Mouse (Mus musculus) MEL (cell line): ENCODE results near the gene Stab2. TPM values are rescaled to one million over a fixed set of nuclear protein-coding genes. Genes with fewer than 3 reads are reported as not detected.
A peak's percentile ranks its signal among the peaks of the same experiment; 100 is the strongest.

Experiments
- DNase-seq: peaks from one replicate; pipeline ENCODE4 v3.0.0; 2011; ENCODE audit warnings: low read depth, low spot score
- H3K27ac ChIP-seq: 2 replicates; pipeline ENCODE4 v1.5.1; 2012; ENCODE audit warnings: low read depth, mild to moderate bottlenecking, control low read depth, low read length, moderate library complexity; ENCODE audit not compliant: control insufficient read depth
- H3K27me3 ChIP-seq, 2 experiments: fragments of 150-350 bp in 1 of 2; sonication (generic) in 1 of 2; 2 replicates each; pipeline ENCODE4 v1.6.1; 2012; ENCODE audit warnings: low read length in 2 of 2, mild to moderate bottlenecking in 2 of 2, improper control_type of control experiment in 1 of 2, moderate library complexity in 1 of 2; ENCODE audit not compliant: insufficient read depth in 2 of 2, control insufficient read depth in 1 of 2
- H3K36me3 ChIP-seq, 2 experiments: 2 replicates each; pipeline ENCODE4 v1.6.1; 2012 to 2014; ENCODE audit warnings: low read length in 2 of 2, improper control_type of control experiment in 1 of 2, inconsistent platforms in 1 of 2, mild to moderate bottlenecking in 1 of 2; ENCODE audit not compliant: insufficient read depth in 2 of 2, control insufficient read depth in 1 of 2
- H3K4me1 ChIP-seq, 2 experiments: fragments of 150-350 bp in 1 of 2; sonication (generic) in 1 of 2; 2 replicates each; pipeline ENCODE4 v1.6.1; 2012; ENCODE audit warnings: low read length in 2 of 2, improper control_type of control experiment in 1 of 2, mild to moderate bottlenecking in 1 of 2; ENCODE audit not compliant: insufficient read depth in 2 of 2, control insufficient read depth in 1 of 2
- H3K4me3 ChIP-seq, 2 experiments: fragments of 150-350 bp in 1 of 2; sonication (generic) in 1 of 2; 2 replicates each; pipeline ENCODE4 v1.5.1; 2012; ENCODE audit warnings: low read depth in 2 of 2, low read length in 2 of 2, mild to moderate bottlenecking in 2 of 2, moderate library complexity in 2 of 2, control low read depth in 1 of 2, improper control_type of control experiment in 1 of 2; ENCODE audit not compliant: control insufficient read depth in 1 of 2, insufficient read depth in 1 of 2
- H3K79me2 ChIP-seq: 2 replicates; pipeline ENCODE4 v1.6.1; 2012; ENCODE audit warnings: mild to moderate bottlenecking, low read length, moderate library complexity; ENCODE audit not compliant: control insufficient read depth, poor library complexity, insufficient read depth
- H3K9ac ChIP-seq: 2 replicates; pipeline ENCODE4 v1.6.1; 2012; ENCODE audit warnings: low read depth, mild to moderate bottlenecking, control low read depth, low read length, moderate library complexity; ENCODE audit not compliant: control insufficient read depth, poor library complexity, severe bottlenecking
- H3K9me3 ChIP-seq: fragments of 150-350 bp; sonication (generic); replicated peaks from 2 replicates; pipeline ENCODE4 v1.6.1; 2012; ENCODE audit warnings: mild to moderate bottlenecking, low read length, improper control_type of control experiment, moderate library complexity; ENCODE audit not compliant: insufficient read depth
- BHLHE40 ChIP-seq: IDR thresholded peaks from 2 replicates; pipeline ENCODE4 v1.6.1; 2012; ENCODE audit warnings: low read depth, mild to moderate bottlenecking, inconsistent platforms, low read length, improper control_type of control experiment, borderline replicate concordance
- CHD1 ChIP-seq: IDR thresholded peaks from 2 replicates; pipeline ENCODE4 v1.6.1; 2012; ENCODE audit warnings: low read depth, mild to moderate bottlenecking, inconsistent platforms, low read length, improper control_type of control experiment
- CHD2 ChIP-seq: IDR thresholded peaks from 2 replicates; pipeline ENCODE4 v1.6.1; 2011; ENCODE audit warnings: low read length, improper control_type of control experiment
- E2F4 ChIP-seq: IDR thresholded peaks from 2 replicates; pipeline ENCODE4 v1.6.1; 2011; ENCODE audit warnings: low read depth, low read length, improper control_type of control experiment, borderline replicate concordance
- ELF1 ChIP-seq: IDR thresholded peaks from 2 replicates; pipeline ENCODE4 v1.6.1; 2014; ENCODE audit warnings: low read depth, mild to moderate bottlenecking, inconsistent platforms, low read length, improper control_type of control experiment, moderate library complexity
- EP300 ChIP-seq, 2 experiments: IDR thresholded peaks; 2 replicates each; pipeline ENCODE4 v1.6.1; 2011; ENCODE audit warnings: improper control_type of control experiment in 2 of 2, low read length in 2 of 2, low read depth in 1 of 2, mild to moderate bottlenecking in 1 of 2
- ETS1 ChIP-seq: IDR thresholded peaks from 2 replicates; pipeline ENCODE4 v1.6.1; 2012; ENCODE audit warnings: low read depth, mild to moderate bottlenecking, inconsistent platforms, low read length, improper control_type of control experiment, moderate library complexity
- GABPA ChIP-seq: IDR thresholded peaks from 2 replicates; pipeline ENCODE4 v1.6.1; 2012; ENCODE audit warnings: low read depth, mild to moderate bottlenecking, inconsistent platforms, low read length, improper control_type of control experiment, moderate library complexity
- GATA1 ChIP-seq: IDR thresholded peaks from 2 replicates; pipeline ENCODE4 v1.6.1; 2011; ENCODE audit warnings: low read depth, low read length, improper control_type of control experiment
- HCFC1 ChIP-seq: IDR thresholded peaks from 2 replicates; pipeline ENCODE4 v1.6.1; 2012; ENCODE audit warnings: low read depth, mild to moderate bottlenecking, inconsistent platforms, low read length, improper control_type of control experiment, moderate library complexity
- JUND ChIP-seq: IDR thresholded peaks from 2 replicates; pipeline ENCODE4 v1.6.1; 2011; ENCODE audit warnings: low read depth, mild to moderate bottlenecking, improper control_type of control experiment, low read length
- KAT2A ChIP-seq: conservative IDR thresholded peaks from 2 replicates; pipeline ENCODE4 v1.6.1; 2012; ENCODE audit warnings: low read depth, low read length, improper control_type of control experiment, inconsistent platforms
- MAFK ChIP-seq: IDR thresholded peaks from 2 replicates; pipeline ENCODE4 v1.6.1; 2011; ENCODE audit warnings: low read depth, mild to moderate bottlenecking, low read length, improper control_type of control experiment, borderline replicate concordance
- MAX ChIP-seq: IDR thresholded peaks from 2 replicates; pipeline ENCODE4 v1.6.1; 2011; ENCODE audit warnings: low read length, improper control_type of control experiment
- MAZ ChIP-seq: IDR thresholded peaks from 2 replicates; pipeline ENCODE4 v1.6.1; 2012; ENCODE audit warnings: low read depth, mild to moderate bottlenecking, inconsistent platforms, low read length, improper control_type of control experiment
- MEF2A ChIP-seq: IDR thresholded peaks from 2 replicates; pipeline ENCODE4 v1.6.1; 2014; ENCODE audit warnings: low read depth, mild to moderate bottlenecking, inconsistent platforms, low read length, improper control_type of control experiment; ENCODE audit not compliant: poor library complexity, insufficient replicate concordance, severe bottlenecking; ENCODE audit errors: extremely low read depth
- MXI1 ChIP-seq: IDR thresholded peaks from 2 replicates; pipeline ENCODE4 v1.6.1; 2011; ENCODE audit warnings: mild to moderate bottlenecking, low read depth, low read length, improper control_type of control experiment
- MYB ChIP-seq: IDR thresholded peaks from 2 replicates; pipeline ENCODE4 v1.6.1; 2011; ENCODE audit warnings: mild to moderate bottlenecking, low read depth, low read length, improper control_type of control experiment
- MYC ChIP-seq: IDR thresholded peaks from 2 replicates; pipeline ENCODE4 v1.6.1; 2011; ENCODE audit warnings: low read depth, mild to moderate bottlenecking, low read length, improper control_type of control experiment, moderate library complexity
- NELFE ChIP-seq: IDR thresholded peaks from 2 replicates; pipeline ENCODE4 v1.6.1; 2011; ENCODE audit warnings: low read depth, low read length, improper control_type of control experiment
- NRF1 ChIP-seq: IDR thresholded peaks from 2 replicates; pipeline ENCODE4 v1.6.1; 2014; ENCODE audit warnings: low read depth, mild to moderate bottlenecking, inconsistent platforms, low read length, improper control_type of control experiment, moderate library complexity; ENCODE audit not compliant: poor library complexity, insufficient read depth, severe bottlenecking
- POLR2A ChIP-seq, 2 experiments: IDR thresholded peaks; 2 replicates each; pipeline ENCODE4 v1.6.1; 2011 to 2012; ENCODE audit warnings: low read length in 2 of 2, mild to moderate bottlenecking in 2 of 2, control low read depth in 1 of 2, improper control_type of control experiment in 1 of 2, low read depth in 1 of 2, moderate library complexity in 1 of 2; ENCODE audit not compliant: control insufficient read depth in 1 of 2, insufficient read depth in 1 of 2, poor library complexity in 1 of 2
- POLR2AphosphoS2 ChIP-seq: IDR thresholded peaks from 2 replicates; pipeline ENCODE4 v1.6.1; 2011; ENCODE audit warnings: low read length, improper control_type of control experiment
- POLR2AphosphoS5 ChIP-seq: IDR thresholded peaks from 2 replicates; pipeline ENCODE4 v1.6.1; 2012; ENCODE audit warnings: low read depth, borderline replicate concordance, mild to moderate bottlenecking, inconsistent platforms, low read length, moderate library complexity, mixed read lengths
- RAD21 ChIP-seq: IDR thresholded peaks from 2 replicates; pipeline ENCODE4 v1.6.1; 2011; ENCODE audit warnings: mild to moderate bottlenecking, low read depth, low read length, improper control_type of control experiment
- SIN3A ChIP-seq: IDR thresholded peaks from 2 replicates; pipeline ENCODE4 v1.6.1; 2012; ENCODE audit warnings: low read length, improper control_type of control experiment, inconsistent platforms
- SMC3 ChIP-seq: IDR thresholded peaks from 2 replicates; pipeline ENCODE4 v1.6.1; 2011; ENCODE audit warnings: low read depth, low read length, improper control_type of control experiment
- TAL1 ChIP-seq: IDR thresholded peaks from 2 replicates; pipeline ENCODE4 v1.6.1; 2012; ENCODE audit warnings: mild to moderate bottlenecking, inconsistent platforms, low read length, moderate library complexity, mixed read lengths
- TBP ChIP-seq: IDR thresholded peaks from 2 replicates; pipeline ENCODE4 v1.8.0; 2011; ENCODE audit warnings: low read depth, low read length, improper control_type of control experiment
- TCF12 ChIP-seq: IDR thresholded peaks from 2 replicates; pipeline ENCODE4 v1.6.1; 2014; ENCODE audit warnings: low read depth, mild to moderate bottlenecking, inconsistent platforms, low read length, improper control_type of control experiment, moderate library complexity
- UBTF ChIP-seq: IDR thresholded peaks from 2 replicates; pipeline ENCODE4 v1.6.1; 2012; ENCODE audit warnings: low read depth, mild to moderate bottlenecking, inconsistent platforms, low read length, improper control_type of control experiment, moderate library complexity, borderline replicate concordance; ENCODE audit not compliant: insufficient read depth
- USF1 ChIP-seq: IDR thresholded peaks from 2 replicates; pipeline ENCODE4 v1.6.1; 2014; ENCODE audit warnings: low read depth, mild to moderate bottlenecking, inconsistent platforms, low read length, improper control_type of control experiment, moderate library complexity
- USF2 ChIP-seq, 2 experiments: IDR thresholded peaks; 2 replicates each; pipeline ENCODE4 v1.6.1; 2011 to 2012; ENCODE audit warnings: improper control_type of control experiment in 2 of 2, low read length in 2 of 2, borderline replicate concordance in 1 of 2, inconsistent platforms in 1 of 2, low read depth in 1 of 2, mild to moderate bottlenecking in 1 of 2; ENCODE audit not compliant: insufficient read depth in 1 of 2
- ZC3H11A ChIP-seq: IDR thresholded peaks from 2 replicates; pipeline ENCODE4 v1.6.1; 2012; ENCODE audit warnings: low read depth, mild to moderate bottlenecking, inconsistent platforms, low read length, improper control_type of control experiment
- ZKSCAN1 ChIP-seq: IDR thresholded peaks from 2 replicates; pipeline ENCODE4 v1.6.1; 2012; ENCODE audit warnings: low read depth, mild to moderate bottlenecking, inconsistent platforms, low read length, improper control_type of control experiment, moderate library complexity
- ZMIZ1 ChIP-seq: IDR thresholded peaks from 2 replicates; pipeline ENCODE4 v1.6.1; 2012; ENCODE audit warnings: low read depth, mild to moderate bottlenecking, inconsistent platforms, low read length, improper control_type of control experiment, moderate library complexity
- ZNF384 ChIP-seq: IDR thresholded peaks from 2 replicates; pipeline ENCODE4 v1.6.1; 2012; ENCODE audit warnings: low read depth, mild to moderate bottlenecking, inconsistent platforms, low read length, improper control_type of control experiment
- polyA plus RNA-seq, 2 experiments: library from polyadenylated mRNA; stranded (reverse) in 1 of 2; unstranded in 1 of 2; fragments of >175 nt in 1 of 2; fragments of >200 nt in 1 of 2; gene quantifications; 2 replicates each; pipeline versions ENCODE4 v1.2.1 to v1.2.4; 2012; ENCODE audit warnings: low replicate concordance in 2 of 2, low read depth in 1 of 2; ENCODE audit not compliant: insufficient read length in 2 of 2, insufficient read depth in 1 of 2, missing spikeins in 1 of 2
- total RNA-seq: library from RNA; depleted of rRNA; stranded (reverse); fragments of 300-350 nt; gene quantifications from 2 replicates; pipeline ENCODE4 v1.2.3, GENCODE M21; 2012

The Stab2 gene
- total and polyA plus RNA-seq, 3 experiments: 0.73 to 5.1 TPM; not detected in 1

- peaks cover 0 to 16% of the 10 kb centered on the region in 2 experiments; a peak in 2 of 4 replicates for H3K36me3 ChIP-seq
- H3K4me1 ChIP-seq: peaks cover 6 to 21% of the 10 kb centered on the region in 2 experiments
- no peaks in the 10 kb centered on the region for H3K9me3 ChIP-seq
- no peaks in the 10 kb centered on the region for H3K79me2 ChIP-seq
- H3K27me3 ChIP-seq: no peaks in the 10 kb centered on the region; a peak in 1 of 4 replicates
- DNase-seq: peak; percentile 92
- no peak overlapping the region for H3K9ac ChIP-seq
- H3K27ac ChIP-seq: peak overlapping the region; percentile 57
- no peak overlapping the region for H3K4me3 ChIP-seq
- no peak; the same call in 1 of the 2 replicates for TF ChIP-seq MAZ
- no peak for TF ChIP-seq POLR2AphosphoS5
- TF ChIP-seq SIN3A: peak; percentile 71; the same call in 1 of the 2 replicates
- no peak for TF ChIP-seq SMC3
- TF ChIP-seq USF2 (IDR thresholded peaks at IDR 0.05; ENCODE audit: borderline replicate concordance in 1 of 2, insufficient read depth in 1 of 2, low read depth in 1 of 2, low read length in 2 of 2): no peak
- TF ChIP-seq E2F4: no peak
- TF ChIP-seq ETS1: peak; percentile 98
- peak; percentile 95 for TF ChIP-seq GATA1
- no peak for TF ChIP-seq POLR2A (IDR thresholded peaks at IDR 0.05; ENCODE audit: control insufficient read depth in 1 of 2, insufficient read depth in 1 of 2, low read depth in 1 of 2, low read length in 2 of 2, poor library complexity in 1 of 2)
- TF ChIP-seq BHLHE40: peak; percentile 80
- no peak for TF ChIP-seq ZC3H11A
- TF ChIP-seq CHD1: no peak
- TF ChIP-seq JUND: no peak
- peak; percentile 40; the same call in 1 of the 2 replicates for TF ChIP-seq KAT2A
- peak; percentile 94 for TF ChIP-seq MAFK
- peak; percentile 65 for TF ChIP-seq MYB
- peak; percentile 47 for TF ChIP-seq MXI1
- TF ChIP-seq RAD21: no peak
- peak; percentile 37; the same call in 1 of the 2 replicates for TF ChIP-seq USF1
- TF ChIP-seq CHD2: no peak
- TF ChIP-seq TAL1: peak; percentile 85
- TF ChIP-seq MYC: no peak; the same call in 1 of the 2 replicates
- TF ChIP-seq ZKSCAN1: no peak
- no peak for TF ChIP-seq ZMIZ1
- peak; percentile 9; the same call in 1 of the 2 replicates for TF ChIP-seq ZNF384
- TF ChIP-seq TBP: no peak
- no peak for TF ChIP-seq ELF1
- no peak for TF ChIP-seq POLR2AphosphoS2
- no peak; the same call in 1 of the 2 replicates for TF ChIP-seq HCFC1
- no peak for TF ChIP-seq GABPA
- 0 out of 2 replicates have a peak, but pooled peaks have one; percentile 29 for TF ChIP-seq MAX
- no peak for TF ChIP-seq UBTF
- peak; percentile 92; the same call in 1 of the 2 replicates for TF ChIP-seq MEF2A
- no peak for TF ChIP-seq NRF1
- TF ChIP-seq TCF12: peak; percentile 94
- TF ChIP-seq EP300 (IDR thresholded peaks at IDR 0.05; ENCODE audit: low read depth in 1 of 2, low read length in 2 of 2): peak; percentile 95 to 97
- TF ChIP-seq NELFE: no peak; the same call in 1 of the 2 replicates
Measured at GRCm38 (mm10) chr10:86990666-86991065, 17.2 kb downstream of the Stab2 start.
